Comparison of ENCODE assay signal across 11 mouse cellular contexts in the genomic region with DNA sequence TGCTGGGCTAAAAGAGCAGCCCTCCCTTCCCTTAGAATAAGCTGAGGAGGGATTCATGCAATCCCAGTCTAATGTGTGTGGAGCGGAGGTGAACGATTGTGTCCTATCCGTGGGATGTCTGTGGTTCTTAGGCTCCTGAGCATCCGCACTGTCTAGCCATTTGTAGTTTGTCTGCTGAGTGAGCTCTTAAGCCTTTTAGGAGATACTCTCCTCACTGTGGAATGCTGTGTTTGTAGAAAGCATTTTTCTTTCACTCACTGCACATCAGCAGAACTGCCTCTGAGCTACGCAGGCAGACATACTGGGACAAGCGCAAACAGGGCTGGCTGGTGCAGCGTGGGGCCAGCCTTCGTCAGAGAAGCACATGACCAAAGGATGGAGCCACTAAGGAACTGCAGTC.
DNase-seq lines count a peak whose midpoint lies in the region; ATAC-seq and TF ChIP-seq lines count a peak whose summit lies in the region.
"Had no signal": no experiment of that assay in that cellular context is flagged by ENCODE, and none has a peak within 500 bp of the region (broad histone marks: within the 10 kb centered on the region; RNA-seq: fewer than 3 reads in every experiment).

No protein-coding gene starts in this region.

- H3K36me3 ChIP-seq in forebrain, postnatal 0 days (ENCODE audit: insufficient read depth) = no peaks in the 10 kb centered on the region

- DNase-seq in left cerebral cortex, postnatal 25 days (ENCODE audit: low spot score in 2 of 2) = peak; percentile 8 to 22
- no peak for DNase-seq in left cerebral cortex, adult 8-10 months (ENCODE audit: low spot score in 2 of 2)
- peak; percentile 71 for DNase-seq in forebrain, postnatal 0 days
- peak; percentile 64 for DNase-seq in retina, postnatal 1 day
- DNase-seq: embryo, embryonic 11 days; kidney, adult 8-10 months; thymus, adult 18-20 months had no signal

- TF ChIP-seq POLR2A in cortical plate, adult 2 months (IDR thresholded peaks at IDR 0.05; ENCODE audit: extremely low read depth, insufficient read depth, low read length) = peak; percentile 73; the same call in 1 of the 2 replicates

- intact Hi-C loops in left cerebral cortex, postnatal 25 days (cut with DNase I) = no loop called here

- H3K4me3 ChIP-seq in cortical plate, adult 2 months (ENCODE audit: insufficient read depth, low read length) = no peak overlapping the region
- H3K4me3 ChIP-seq in forebrain, postnatal 0 days (ENCODE audit: low read depth, low read length) = peak overlapping the region; percentile 11; the same call in 1 of the 2 replicates

- peak; percentile 87 for ATAC-seq in forebrain, postnatal 0 days
- no peak for ATAC-seq in megakaryocyte-erythroid progenitor cell, adult 5-6 weeks (replicated peaks; ENCODE audit: low FRiP score, low TSS enrichment, poor library complexity, severe bottlenecking)
- ATAC-seq in megakaryocyte progenitor cell, adult 5-6 weeks (replicated peaks; ENCODE audit: poor library complexity) = no peak

- H3K9ac ChIP-seq in forebrain, postnatal 0 days = peak overlapping the region; percentile 18; the same call in 1 of the 2 replicates

- H3K4me1 ChIP-seq in cortical plate, adult 2 months (ENCODE audit: control insufficient read depth, insufficient read depth, low read length) = no peaks in the 10 kb centered on the region
- 0 out of 2 replicates have a peak, but pooled peaks cover 5% of the 10 kb centered on the region for H3K4me1 ChIP-seq in forebrain, postnatal 0 days (ENCODE audit: insufficient read depth)

- no peaks in the 10 kb centered on the region for H3K9me3 ChIP-seq in forebrain, postnatal 0 days (ENCODE audit: low read length)

- H3K27ac ChIP-seq in cortical plate, adult 2 months (ENCODE audit: insufficient read depth, low read length) = no peak overlapping the region
- H3K27ac ChIP-seq in forebrain, postnatal 0 days (ENCODE audit: low read depth, low read length) = peak overlapping the region; percentile 82

- TF ChIP-seq CTCF in cortical plate, adult 2 months (IDR thresholded peaks at IDR 0.05; ENCODE audit: extremely low read depth, insufficient read depth, low read length) = no peak
- TF ChIP-seq CTCF in forebrain, postnatal 0 days (IDR thresholded peaks at IDR 0.05; ENCODE audit: low read depth) = no peak

- 48% methylated on average over 8 of the region's 8 CpGs for WGBS in forebrain, postnatal 0 days

- H3K27me3 ChIP-seq in forebrain, postnatal 0 days (ENCODE audit: insufficient read depth, low read length) = no peaks in the 10 kb centered on the region

- peak overlapping the region; percentile 33 for H3K4me2 ChIP-seq in forebrain, postnatal 0 days (ENCODE audit: low read depth)
- H3K4me2 ChIP-seq: heart, embryonic 11.5 days had no signal

Comparison
In these comparisons a context has a peak if more than half of its experiments do, and no peak if none do; other contexts are left out.
1. DNase-seq: peak in left cerebral cortex, postnatal 25 days (2 of 2), forebrain, postnatal 0 days (single experiment) and retina, postnatal 1 day (single experiment); none in left cerebral cortex, adult 8-10 months (0 of 2).